Mouse (Mus musculus): ENCODE measurements around the gene Clec2l. TPM values are rescaled to one million over a fixed set of nuclear protein-coding genes. Genes with fewer than 3 reads are reported as not detected.

Gene Clec2l
- not detected in 2 replicates for polyA plus RNA-seq (2012; ENCODE audit: insufficient read depth, insufficient read length, missing spikeins)

GRCm38 (mm10) chr6:38662714-38663615 lies at the start of gene Clec2l:
Gene Clec2l (plus strand): TSS chr6:38663069.
- H3K4me3 ChIP-seq (ENCODE audit: insufficient read depth, low read depth, low read length): peak within 1 kb of the TSS; percentile 36
- no peak within 1 kb of the TSS for H3K27ac ChIP-seq (replicated peaks; ENCODE audit: low read depth, low read length)
- no peaks in the 10 kb centered on the region for H3K4me1 ChIP-seq (ENCODE audit: control insufficient read depth, insufficient read depth, insufficient read length, low read length)

GRCm38 (mm10) chr6:38622406-38622805 lies 40.5 kb upstream of the Clec2l start:
- Histone ChIP-seq H3K4me1 (ENCODE audit: control insufficient read depth, insufficient read depth, insufficient read length, low read length) (peaks cover 6% of the 10 kb centered on the region), H3K27ac (replicated peaks; ENCODE audit: low read depth, low read length) (no peak overlapping the region), H3K4me3 (ENCODE audit: insufficient read depth, low read depth, low read length) (no peak overlapping the region)

GRCm38 (mm10) chr6:38623457-38623856 lies 39.4 kb upstream of the Clec2l start:
- H3K4me1 ChIP-seq (ENCODE audit: control insufficient read depth, insufficient read depth, insufficient read length, low read length): peaks cover 6% of the 10 kb centered on the region
- H3K4me3 ChIP-seq (ENCODE audit: insufficient read depth, low read depth, low read length): no peak overlapping the region
- no peak overlapping the region for H3K27ac ChIP-seq (replicated peaks; ENCODE audit: low read depth, low read length)

- H3K4me3 ChIP-seq (ENCODE audit: insufficient read depth, low read depth, low read length): no peak overlapping the region
- H3K27ac ChIP-seq (replicated peaks; ENCODE audit: low read depth, low read length): no peak overlapping the region
- peaks cover 6% of the 10 kb centered on the region for H3K4me1 ChIP-seq (ENCODE audit: control insufficient read depth, insufficient read depth, insufficient read length, low read length)
Measured at GRCm38 (mm10) chr6:38624439-38624838, 38.4 kb upstream of the Clec2l start.

- Histone ChIP-seq H3K27ac (replicated peaks; ENCODE audit: low read depth, low read length) (no peak overlapping the region), H3K4me1 (ENCODE audit: control insufficient read depth, insufficient read depth, insufficient read length, low read length) (peaks cover 6% of the 10 kb centered on the region), H3K4me3 (ENCODE audit: insufficient read depth, low read depth, low read length) (no peak overlapping the region)
Measured at GRCm38 (mm10) chr6:38626086-38626485, 36.8 kb upstream of the Clec2l start.

- Histone ChIP-seq H3K4me3 (ENCODE audit: insufficient read depth, low read depth, low read length) (no peak overlapping the region), H3K27ac (replicated peaks; ENCODE audit: low read depth, low read length) (no peak overlapping the region), H3K4me1 (ENCODE audit: control insufficient read depth, insufficient read depth, insufficient read length, low read length) (peaks cover 6% of the 10 kb centered on the region)
Measured at GRCm38 (mm10) chr6:38627081-38627480, 35.8 kb upstream of the Clec2l start.

- Histone ChIP-seq H3K4me3 (ENCODE audit: insufficient read depth, low read depth, low read length) (no peak overlapping the region), H3K4me1 (ENCODE audit: control insufficient read depth, insufficient read depth, insufficient read length, low read length) (peaks cover 6% of the 10 kb centered on the region), H3K27ac (replicated peaks; ENCODE audit: low read depth, low read length) (no peak overlapping the region)
Measured at GRCm38 (mm10) chr6:38627486-38627885, 35.4 kb upstream of the Clec2l start.

GRCm38 (mm10) chr6:38629556-38629955 lies 33.3 kb upstream of the Clec2l start:
- Histone ChIP-seq H3K27ac (replicated peaks; ENCODE audit: low read depth, low read length) (no peak overlapping the region), H3K4me3 (ENCODE audit: insufficient read depth, low read depth, low read length) (no peak overlapping the region), H3K4me1 (ENCODE audit: control insufficient read depth, insufficient read depth, insufficient read length, low read length) (no peaks in the 10 kb centered on the region)

- H3K4me1 ChIP-seq (ENCODE audit: control insufficient read depth, insufficient read depth, insufficient read length, low read length): 0 out of 2 replicates have a peak, but pooled peaks cover 3% of the 10 kb centered on the region
Measured at GRCm38 (mm10) chr6:38632826-38633225, 30.0 kb upstream of the Clec2l start.

GRCm38 (mm10) chr6:38634461-38634860 lies 28.4 kb upstream of the Clec2l start:
- H3K27ac ChIP-seq (replicated peaks; ENCODE audit: low read depth, low read length): no peak overlapping the region
- no peak overlapping the region for H3K4me3 ChIP-seq (ENCODE audit: insufficient read depth, low read depth, low read length)
- 0 out of 2 replicates have a peak, but pooled peaks cover 3% of the 10 kb centered on the region for H3K4me1 ChIP-seq (ENCODE audit: control insufficient read depth, insufficient read depth, insufficient read length, low read length)

More at GRCm38 (mm10) chr6:38632826-38633225, 30.0 kb upstream of the Clec2l start:
- H3K4me3 ChIP-seq (ENCODE audit: insufficient read depth, low read depth, low read length): no peak overlapping the region
- no peak overlapping the region for H3K27ac ChIP-seq (replicated peaks; ENCODE audit: low read depth, low read length)

- no peak overlapping the region for H3K27ac ChIP-seq (replicated peaks; ENCODE audit: low read depth, low read length)
- peak overlapping the region; percentile 63 for H3K4me3 ChIP-seq (ENCODE audit: insufficient read depth, low read depth, low read length)
- 0 out of 2 replicates have a peak, but pooled peaks cover 3% of the 10 kb centered on the region for H3K4me1 ChIP-seq (ENCODE audit: control insufficient read depth, insufficient read depth, insufficient read length, low read length)
Measured at GRCm38 (mm10) chr6:38635941-38636851, 26.7 kb upstream of the Clec2l start.

GRCm38 (mm10) chr6:38636852-38637618 lies 25.8 kb upstream of the Clec2l start, which contains the start of gene Klrg2:
Gene Klrg2 (minus strand): TSS chr6:38637242.
- H3K4me3 ChIP-seq (ENCODE audit: insufficient read depth, low read depth, low read length): peak within 1 kb of the TSS; percentile 63
- H3K4me1 ChIP-seq (ENCODE audit: control insufficient read depth, insufficient read depth, insufficient read length, low read length): 0 out of 2 replicates have a peak, but pooled peaks cover 3% of the 10 kb centered on the region
- H3K27ac ChIP-seq (replicated peaks; ENCODE audit: low read depth, low read length): no peak within 1 kb of the TSS

GRCm38 (mm10) chr6:38640401-38640800 lies 22.5 kb upstream of the Clec2l start:
- Histone ChIP-seq H3K4me1 (ENCODE audit: control insufficient read depth, insufficient read depth, insufficient read length, low read length) (0 out of 2 replicates have a peak, but pooled peaks cover 3% of the 10 kb centered on the region), H3K27ac (replicated peaks; ENCODE audit: low read depth, low read length) (no peak overlapping the region), H3K4me3 (ENCODE audit: insufficient read depth, low read depth, low read length) (peak overlapping the region; percentile 11; the same call in 1 of the 2 replicates)

GRCm38 (mm10) chr6:38641228-38641627 lies 21.6 kb upstream of the Clec2l start:
- no peak overlapping the region for H3K4me3 ChIP-seq (ENCODE audit: insufficient read depth, low read depth, low read length)
- no peak overlapping the region for H3K27ac ChIP-seq (replicated peaks; ENCODE audit: low read depth, low read length)
- 0 out of 2 replicates have a peak, but pooled peaks cover 3% of the 10 kb centered on the region for H3K4me1 ChIP-seq (ENCODE audit: control insufficient read depth, insufficient read depth, insufficient read length, low read length)
